Mouse (Mus musculus) hematopoietic stem cell, adult 5-6 weeks (primary cell): Measurements from ENCODE around the gene Nup153. TPM values are rescaled to one million over a fixed set of nuclear protein-coding genes. Genes with fewer than 3 reads are reported as not detected.

Experiments used
- ATAC-seq, 2 experiments: fragments of 125-278 bp in 1 of 2; replicated peaks in 1 of 2; 2 replicates each; pipeline ENCODE4 v1.8.0; 2016 to 2017; ENCODE audit warnings: inconsistent platforms in 2 of 2, mild to moderate bottlenecking in 2 of 2, moderate number of reproducible peaks in 2 of 2, low read depth in 1 of 2, moderate TSS enrichment in 1 of 2; ENCODE audit not compliant: low FRiP score in 2 of 2, poor library complexity in 2 of 2, severe bottlenecking in 2 of 2, insufficient read depth in 1 of 2, low TSS enrichment in 1 of 2
- total RNA-seq: library from RNA; stranded (forward); fragments of 172-1452, 232-1000 nt; gene quantifications from 2 replicates; pipeline ENCODE4 v1.2.3, GENCODE M21; 2017

The Nup153 gene
- total RNA-seq, 1 experiment from 2014 or later: 117 TPM

GRCm38 (mm10) chr13:46695932-46696331 lies 31.8 kb downstream of the Nup153 start:
- ATAC-seq: no peak

GRCm38 (mm10) chr13:46695296-46695908 lies 32.3 kb downstream of the Nup153 start:
- no peak for ATAC-seq

GRCm38 (mm10) chr13:46690559-46691241 lies 37.0 kb downstream of the Nup153 start:
- no peak for ATAC-seq

- ATAC-seq: no peak
These were observed 44.4 kb downstream of the Nup153 start for GRCm38 (mm10) chr13:46683370-46683769.

GRCm38 (mm10) chr13:46682921-46683320 lies 44.8 kb downstream of the Nup153 start:
- ATAC-seq: no peak

- ATAC-seq: no peak
These were observed 50.0 kb downstream of the Nup153 start for GRCm38 (mm10) chr13:46677721-46678120.

- ATAC-seq: no peak
These were observed 53.1 kb downstream of the Nup153 start for GRCm38 (mm10) chr13:46674601-46675000.

- no peak for ATAC-seq
These were observed 57.2 kb downstream of the Nup153 start for GRCm38 (mm10) chr13:46670514-46670913.

GRCm38 (mm10) chr13:46669620-46670271 lies 58.0 kb downstream of the Nup153 start:
- ATAC-seq: no peak

GRCm38 (mm10) chr13:46669048-46669619 lies 58.6 kb downstream of the Nup153 start, which contains the start of gene Fam8a1:
Gene Fam8a1 (plus strand): TSS chr13:46669522.
- peak; percentile 96 to 97 for ATAC-seq

GRCm38 (mm10) chr13:46663461-46663964 lies 64.2 kb downstream of the Nup153 start:
- peak; percentile 62 to 75; a peak in 3 of 4 replicates for ATAC-seq

GRCm38 (mm10) chr13:46659211-46659610 lies 68.5 kb downstream of the Nup153 start:
- ATAC-seq: no peak

- no peak for ATAC-seq
These were observed 73.2 kb downstream of the Nup153 start for GRCm38 (mm10) chr13:46654566-46654965.

- no peak for ATAC-seq
These were observed 74.1 kb downstream of the Nup153 start for GRCm38 (mm10) chr13:46653671-46654070.

- no peak for ATAC-seq
These were observed 75.1 kb downstream of the Nup153 start for GRCm38 (mm10) chr13:46652671-46653070.

- ATAC-seq: peak; percentile 51 to 67
These were observed 75.9 kb downstream of the Nup153 start for GRCm38 (mm10) chr13:46651853-46652252.

- ATAC-seq: no peak
These were observed 82.3 kb downstream of the Nup153 start for GRCm38 (mm10) chr13:46645476-46645875.

- ATAC-seq: no peak
These were observed 83.6 kb downstream of the Nup153 start for GRCm38 (mm10) chr13:46644175-46644574.
